Mouse (Mus musculus) 3134 (cell line): ENCODE data around the gene Elp5.
A peak's percentile ranks its signal among the peaks of the same experiment; 100 is the strongest.

Experiments
- DNase-seq: peaks from one replicate; pipeline ENCODE4 v3.0.0-alpha.2; 2011; ENCODE audit warnings: low spot score; ENCODE audit not compliant: insufficient read length; ENCODE audit errors: extremely low read depth

Gene Elp5

GRCm38 (mm10) chr11:69992396-69992795 is 10.1 kb upstream of the Elp5 start:
- no peak for DNase-seq

- DNase-seq = no peak
These were observed 9.4 kb upstream of the Elp5 start for GRCm38 (mm10) chr11:69991711-69992110.

- DNase-seq = peak; percentile 94
These were observed 8.8 kb upstream of the Elp5 start, which contains the start of gene Gabarap for GRCm38 (mm10) chr11:69990850-69991691. Gene Gabarap, plus strand, starts transcription at chr11:69991143.

GRCm38 (mm10) chr11:69989949-69990348 is 7.6 kb upstream of the Elp5 start:
- DNase-seq = no peak

DNA sequence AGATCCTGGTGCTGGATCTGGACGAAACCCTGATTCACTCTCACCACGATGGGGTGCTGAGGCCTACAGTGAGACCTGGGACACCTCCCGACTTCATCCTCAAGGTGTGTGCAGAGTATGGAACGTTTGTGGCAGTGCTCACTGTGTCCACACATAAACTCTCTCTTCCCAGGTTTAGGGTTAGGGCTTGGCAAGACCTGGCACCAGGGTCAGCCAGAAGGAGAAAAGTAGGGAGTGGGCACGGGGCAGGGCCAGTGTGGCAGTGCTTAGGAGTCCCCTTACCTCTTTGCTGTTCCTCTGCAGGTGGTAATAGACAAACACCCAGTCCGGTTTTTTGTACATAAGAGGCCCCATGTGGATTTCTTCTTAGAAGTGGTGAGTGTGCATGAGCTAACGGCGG is 2.1 kb upstream of the Elp5 start:
- DNase-seq = no peak

GRCm38 (mm10) chr11:69983377-69983776 is 1.1 kb upstream of the Elp5 start:
- no peak for DNase-seq

GRCm38 (mm10) chr11:69982877-69983276 is 560 bp upstream of the Elp5 start:
- no peak for DNase-seq

DNA sequence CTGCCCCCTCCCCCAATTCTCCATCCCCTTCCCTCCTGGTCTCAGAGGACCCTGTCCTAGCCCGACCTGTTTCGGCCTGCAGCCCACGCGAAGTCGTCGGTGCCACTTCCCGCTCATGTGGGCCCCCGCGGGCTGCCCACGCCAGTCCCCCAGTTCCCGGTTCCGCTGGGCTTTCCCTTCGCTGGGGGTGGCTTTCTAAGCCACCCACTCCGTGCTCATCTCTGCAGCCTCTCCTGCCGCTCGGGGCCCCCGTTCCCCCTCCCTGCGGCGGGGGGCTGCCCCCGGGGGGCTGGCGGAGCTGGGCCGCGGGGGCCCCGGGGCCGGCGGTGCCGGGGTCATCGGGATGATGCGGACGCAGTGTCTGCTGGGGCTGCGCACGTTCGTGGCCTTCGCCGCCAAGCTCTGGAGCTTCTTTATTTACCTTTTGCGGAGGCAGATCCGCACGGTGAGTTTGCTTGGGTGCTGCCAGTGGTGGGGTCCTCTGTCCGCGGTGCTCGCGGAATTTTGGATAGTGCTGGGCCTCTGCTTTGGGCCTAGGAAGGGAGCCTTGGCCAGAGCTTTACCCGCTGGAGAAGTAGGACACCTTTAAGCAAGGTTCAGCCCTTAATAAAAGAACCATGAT is 1.1 kb downstream of the Elp5 start, which contains the start of gene Ctdnep1:
Gene Ctdnep1 (plus strand): TSS at position 16 of the 622 bp plus-strand sequence.
- DNase-seq = peak; percentile 50

DNA sequence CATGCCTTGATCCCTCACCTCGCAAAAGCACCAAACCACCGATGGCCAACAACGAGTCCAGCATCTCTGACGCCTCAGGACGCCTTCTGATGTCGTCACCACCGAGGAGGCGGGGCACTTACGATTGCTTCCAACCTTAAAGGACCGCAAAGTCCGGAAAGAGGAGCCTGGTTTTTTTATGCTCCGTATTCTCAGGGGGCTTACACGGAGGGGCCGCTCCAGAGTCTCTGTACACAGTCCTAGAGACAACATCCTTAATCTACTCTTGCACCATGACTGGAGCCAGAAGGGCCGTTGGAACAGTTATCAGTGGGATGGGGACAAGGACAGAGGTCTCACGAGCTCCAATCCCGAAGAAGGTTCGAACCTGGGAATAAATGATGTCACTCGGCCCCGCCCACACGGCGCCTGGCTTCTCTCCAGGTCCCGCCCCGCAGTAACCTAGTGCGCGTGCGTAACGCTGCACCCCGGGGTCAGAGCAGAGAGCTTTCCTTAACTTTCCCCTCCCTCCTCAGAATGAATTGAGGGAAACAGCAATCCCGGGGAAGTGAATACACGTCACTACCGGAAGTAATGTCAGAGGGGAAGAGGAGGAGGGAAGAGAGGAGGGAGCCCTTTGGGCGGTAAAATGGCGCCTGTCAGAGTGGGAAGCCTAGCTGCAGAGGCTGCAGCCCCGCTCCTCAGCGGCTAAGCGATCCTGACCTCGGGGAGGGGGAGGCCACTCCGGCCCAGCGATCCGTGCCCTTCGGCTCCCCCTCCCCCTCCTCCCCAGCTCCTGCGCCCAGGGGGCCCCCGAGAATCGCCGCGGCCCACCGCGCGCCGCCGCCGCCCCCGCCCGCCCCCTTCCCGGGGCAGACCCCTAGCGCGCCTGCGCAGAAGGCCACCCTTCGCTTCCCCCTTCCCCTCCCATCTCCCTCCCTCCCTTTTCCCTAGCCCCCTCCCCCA is 1.8 kb downstream of the Elp5 start:
- DNase-seq = peak; percentile 100

DNA sequence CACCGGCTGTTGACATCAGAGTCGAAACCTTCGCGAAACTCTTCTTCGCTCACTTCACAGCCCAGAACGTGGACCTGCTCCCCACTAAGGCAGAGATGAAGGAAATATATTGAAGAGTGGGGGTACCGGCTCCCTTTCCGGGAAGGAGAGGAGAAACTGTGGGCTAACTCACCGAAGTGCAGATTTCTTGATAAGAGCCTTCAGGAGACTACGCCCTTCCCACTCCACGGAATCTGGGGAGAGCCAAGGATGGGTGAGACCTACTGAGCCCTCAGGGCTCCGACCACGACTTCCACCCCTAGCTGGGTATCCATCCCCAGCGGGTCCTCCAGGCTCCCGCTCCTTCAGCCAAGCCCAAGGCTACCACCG is 2.5 kb downstream of the Elp5 start:
- DNase-seq = no peak

DNA sequence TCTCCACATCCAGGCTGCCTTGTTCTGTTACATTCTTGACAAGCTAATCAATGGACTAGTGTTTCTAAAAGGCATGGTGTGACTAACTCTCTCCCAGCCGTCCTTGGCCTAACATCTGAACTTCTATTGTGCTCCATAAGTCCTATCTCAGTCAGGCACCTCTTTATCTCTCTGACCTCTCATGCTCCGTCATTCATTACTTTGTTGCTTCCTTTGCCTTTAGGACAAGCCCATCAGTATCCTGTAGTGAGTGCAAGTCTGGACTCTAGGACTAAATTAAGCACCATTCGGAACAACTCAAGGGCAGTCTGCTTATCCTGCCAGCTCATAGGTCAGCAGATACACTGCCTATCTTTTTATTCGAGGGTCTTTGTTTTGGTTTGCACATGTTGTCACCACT is 6.0 kb downstream of the Elp5 start:
- DNase-seq = no peak

DNA sequence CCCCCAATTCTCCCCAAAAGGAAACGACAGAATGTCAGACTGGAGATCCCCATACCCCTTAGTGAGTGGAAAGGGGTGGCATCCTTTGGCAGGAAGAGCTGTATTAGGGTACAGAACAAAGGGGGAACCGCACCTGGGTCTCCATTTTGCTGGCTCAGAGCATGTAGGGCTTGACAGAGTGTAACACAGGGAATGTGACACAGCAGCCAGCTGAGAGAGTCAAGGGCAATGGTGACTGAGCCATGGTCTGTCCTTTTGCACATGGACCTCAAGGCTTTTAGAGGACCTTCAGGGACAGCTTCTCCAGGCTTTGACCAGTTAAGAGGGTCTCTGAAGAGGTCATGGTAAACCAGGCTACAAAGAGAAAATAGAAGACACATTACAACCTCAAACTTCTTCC is 7.4 kb downstream of the Elp5 start:
- DNase-seq = no peak

DNA sequence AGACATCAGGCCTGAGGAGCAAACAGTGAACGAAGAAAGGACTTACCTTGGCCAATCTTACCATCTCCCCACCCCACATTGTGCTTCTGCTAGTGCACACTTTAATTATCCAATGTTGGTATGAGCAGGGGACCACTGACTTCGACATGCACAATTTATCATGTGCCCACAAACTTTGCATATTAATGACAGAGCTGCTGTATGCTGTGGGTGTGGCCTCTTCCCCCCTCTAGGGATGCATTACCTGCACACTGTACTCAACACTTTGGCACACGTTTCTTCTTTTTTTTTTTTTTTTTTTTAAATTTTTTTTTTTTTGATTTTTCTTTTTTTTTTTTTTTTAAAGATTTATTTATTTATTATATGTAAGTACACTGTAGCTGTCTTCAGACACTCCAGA is 11.5 kb downstream of the Elp5 start:
- no peak for DNase-seq

GRCm38 (mm10) chr11:69970222-69970621 is 12.1 kb downstream of the Elp5 start:
- no peak for DNase-seq

- DNase-seq = no peak
These were observed 13.5 kb downstream of the Elp5 start for GRCm38 (mm10) chr11:69968793-69969192.

DNA sequence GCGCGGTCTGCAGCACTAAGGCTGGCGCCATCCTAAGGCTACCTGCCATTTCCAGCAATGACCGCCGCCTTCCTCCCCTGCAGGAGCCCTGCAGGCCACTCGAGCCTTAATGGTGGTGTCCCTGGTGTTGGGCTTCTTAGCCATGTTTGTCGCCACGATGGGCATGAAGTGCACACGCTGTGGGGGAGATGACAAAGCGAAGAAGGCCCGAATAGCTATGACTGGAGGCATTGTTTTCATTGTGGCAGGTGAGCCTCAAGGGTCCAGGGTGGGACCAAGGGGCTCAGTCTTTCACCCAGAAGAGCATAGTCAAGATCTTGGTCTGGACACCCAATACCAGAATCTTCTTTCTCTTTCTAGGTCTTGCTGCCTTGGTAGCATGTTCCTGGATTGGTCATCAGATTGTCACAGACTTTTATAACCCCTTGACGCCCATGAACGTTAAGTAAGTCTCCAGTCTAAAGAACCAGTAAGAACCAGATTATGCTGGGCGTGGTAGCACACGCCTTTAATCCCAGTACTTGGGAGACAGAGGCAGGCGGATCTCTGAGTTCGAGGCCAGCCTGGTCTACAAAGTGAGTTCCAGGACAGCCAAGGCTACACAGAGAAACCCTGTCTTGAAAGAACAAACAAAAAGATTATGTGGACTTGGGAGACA is 15.3 kb downstream of the Elp5 start:
- no peak for DNase-seq

GRCm38 (mm10) chr11:69966006-69966859 is 16.1 kb downstream of the Elp5 start:
- no peak for DNase-seq

GRCm38 (mm10) chr11:69965271-69966005 is 16.9 kb downstream of the Elp5 start:
- no peak for DNase-seq
